Mouse (Mus musculus): ENCODE results near the gene Ccdc103.

The Ccdc103 gene

GRCm38 (mm10) chr11:102893015-102893651, 12.1 kb downstream of the Ccdc103 start:
- DNase-seq = peak; percentile 79 to 85

- DNase-seq = no peak
These were observed 13.7 kb downstream of the Ccdc103 start for GRCm38 (mm10) chr11:102894716-102895115.

- DNase-seq = no peak
These were observed 14.8 kb downstream of the Ccdc103 start for GRCm38 (mm10) chr11:102895779-102896178.

GRCm38 (mm10) chr11:102896641-102897040, 15.6 kb downstream of the Ccdc103 start:
- no peak for DNase-seq

GRCm38 (mm10) chr11:102898408-102898807, 17.4 kb downstream of the Ccdc103 start:
- no peak for DNase-seq

GRCm38 (mm10) chr11:102900763-102901162, 19.8 kb downstream of the Ccdc103 start, which contains the start of gene Gfap:
Gfap (minus strand) TSS chr11:102900912.
- peak; percentile 70 to 86 for DNase-seq

GRCm38 (mm10) chr11:102901199-102901598, 20.2 kb downstream of the Ccdc103 start:
- no peak for DNase-seq

GRCm38 (mm10) chr11:102902107-102902506, 21.1 kb downstream of the Ccdc103 start:
- no peak for DNase-seq

- DNase-seq = no peak
These were observed 22.6 kb downstream of the Ccdc103 start for GRCm38 (mm10) chr11:102903654-102904053.

- DNase-seq = no peak
These were observed 30.4 kb downstream of the Ccdc103 start for GRCm38 (mm10) chr11:102911376-102911775.

GRCm38 (mm10) chr11:102915380-102915779, 34.4 kb downstream of the Ccdc103 start:
- DNase-seq = no peak

- no peak for DNase-seq
These were observed 37.1 kb downstream of the Ccdc103 start for GRCm38 (mm10) chr11:102918077-102918476.

- no peak for DNase-seq
These were observed 40.5 kb downstream of the Ccdc103 start for GRCm38 (mm10) chr11:102921491-102921890.

- peak; percentile 95 to 96 for DNase-seq
These were observed 43.8 kb downstream of the Ccdc103 start, which contains the start of gene Kif18b for GRCm38 (mm10) chr11:102924557-102925350. Kif18b (minus strand) TSS chr11:102925124.

- DNase-seq = no peak
These were observed 44.3 kb downstream of the Ccdc103 start for GRCm38 (mm10) chr11:102925351-102925717.

GRCm38 (mm10) chr11:102930672-102931071, 49.7 kb downstream of the Ccdc103 start:
- DNase-seq = no peak
